Mouse (Mus musculus): ENCODE measurements around the gene Add1. TPM values are rescaled to one million over a fixed set of nuclear protein-coding genes. Genes with fewer than 3 reads are reported as not detected.
"Not testable (repeated sequence)": the region's sequence is repeated elsewhere in the genome, so short reads cannot be mapped to it uniquely, and the experiment has no call there.

Gene Add1
- total and polyA plus RNA-seq, 2 experiments from 2014 or later, result 166 to 301 TPM

DNA sequence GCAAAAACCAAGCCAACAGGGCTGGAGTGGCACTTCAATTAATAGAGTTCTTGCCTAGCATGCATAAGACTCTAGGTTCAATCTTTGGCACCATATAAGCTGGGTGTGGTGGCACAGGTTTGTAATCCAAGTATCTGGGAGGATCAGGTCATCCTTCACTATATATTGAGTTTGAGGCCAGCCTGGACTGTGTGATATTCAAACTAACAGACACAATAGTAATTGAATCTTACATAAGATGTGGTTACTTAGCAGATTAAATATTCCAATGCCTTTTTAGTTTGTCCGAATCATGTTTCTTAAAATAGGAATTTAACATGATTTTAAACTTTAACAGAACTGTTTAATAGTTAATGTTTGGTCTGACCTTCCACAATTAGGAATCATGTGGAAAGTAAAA lies 2.8 kb downstream of the Add1 start:
- Histone ChIP-seq H3K9ac (replicated peaks; ENCODE audit: low read length, poor library complexity, severe bottlenecking) (no peak overlapping the region), H3K4me2 (ENCODE audit: low read depth, low read length, poor library complexity, severe bottlenecking) (no peak overlapping the region), H3K36me3 (ENCODE audit: insufficient read depth, low read length) (no peaks in the 10 kb centered on the region), H3K4me1 (ENCODE audit: insufficient read depth, low read length) (peaks cover 10% of the 10 kb centered on the region), H3K9me3 (ENCODE audit: low read length) (no peaks in the 10 kb centered on the region), H3K27ac (ENCODE audit: low read depth, low read length) (no peak overlapping the region), H3K4me3 (ENCODE audit: low read depth, low read length) (no peak overlapping the region), H3K27me3 (ENCODE audit: insufficient read depth, low read length) (no peaks in the 10 kb centered on the region)
- 91% methylated on average over 1 of the region's 1 CpGs for WGBS
- TF ChIP-seq CTCF (IDR thresholded peaks at IDR 0.05), result no peak
- DNase-seq (ENCODE audit: low spot score), result no peak
- no peak for ATAC-seq (ENCODE audit: low FRiP score)

DNA sequence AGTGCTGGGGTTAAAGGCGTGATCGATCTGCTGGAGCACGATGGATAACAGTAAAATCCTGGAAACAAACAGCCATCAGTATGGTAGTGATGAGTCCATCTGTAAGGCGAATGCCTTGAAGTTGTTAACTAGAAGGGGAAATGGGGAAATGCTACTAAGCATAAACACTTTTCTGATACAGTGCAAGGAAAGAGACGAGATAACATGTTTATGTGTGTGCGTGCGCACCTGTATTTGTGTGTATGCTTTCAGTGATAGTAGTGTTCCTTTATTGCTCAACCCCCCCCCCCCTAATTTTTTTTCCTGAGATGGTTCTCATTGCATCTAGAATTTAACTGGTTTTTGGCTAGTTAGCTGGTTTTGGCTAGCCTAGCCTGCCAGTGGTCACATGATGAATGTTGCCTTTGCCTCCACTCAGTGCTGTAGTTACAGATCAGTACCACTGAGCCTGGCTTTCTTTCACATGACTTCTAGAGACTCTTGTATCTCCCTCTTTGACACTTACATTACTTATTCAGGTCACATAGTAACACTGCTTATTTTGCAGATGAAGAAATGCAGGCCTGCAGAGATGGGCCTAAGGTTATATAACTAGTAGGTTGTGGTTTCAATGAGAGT lies 4.7 kb downstream of the Add1 start:
- H3K36me3 ChIP-seq (ENCODE audit: insufficient read depth, low read length), result no peaks in the 10 kb centered on the region
- TF ChIP-seq CTCF (IDR thresholded peaks at IDR 0.05), result no peak
- no peak overlapping the region for H3K4me2 ChIP-seq (ENCODE audit: low read depth, low read length, poor library complexity, severe bottlenecking)
- WGBS, result 98% methylated on average over 7 of the region's 7 CpGs
- H3K27ac ChIP-seq (ENCODE audit: low read depth, low read length), result no peak overlapping the region
- peaks cover 10% of the 10 kb centered on the region for H3K4me1 ChIP-seq (ENCODE audit: insufficient read depth, low read length)
- H3K27me3 ChIP-seq (ENCODE audit: insufficient read depth, low read length), result no peaks in the 10 kb centered on the region
- no peak overlapping the region for H3K4me3 ChIP-seq (ENCODE audit: low read depth, low read length)
- no peak overlapping the region for H3K9ac ChIP-seq (replicated peaks; ENCODE audit: low read length, poor library complexity, severe bottlenecking)
- H3K9me3 ChIP-seq (ENCODE audit: low read length), result no peaks in the 10 kb centered on the region
- DNase-seq (ENCODE audit: low spot score), result no peak
- ATAC-seq (ENCODE audit: low FRiP score), result no peak

DNA sequence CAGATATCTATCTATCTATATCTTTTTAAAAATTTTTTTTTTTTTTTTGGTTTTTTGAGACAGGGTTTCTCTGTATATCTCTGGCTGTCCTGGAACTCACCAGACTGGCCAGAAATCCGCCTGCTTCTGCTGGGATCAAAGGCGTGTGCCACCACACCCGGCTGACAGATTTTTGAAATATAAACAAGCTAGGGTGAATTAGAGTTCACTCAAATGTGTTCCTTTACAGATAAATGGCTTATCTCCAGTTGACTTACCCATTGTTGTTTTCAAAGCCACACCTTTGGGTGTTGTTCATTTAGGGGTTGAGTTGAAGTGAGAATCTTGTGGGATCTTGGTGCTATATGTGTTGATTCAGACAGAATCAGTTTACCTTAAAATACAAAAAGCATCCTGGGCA lies 5.9 kb downstream of the Add1 start:
- Histone ChIP-seq H3K4me1 (ENCODE audit: insufficient read depth, low read length) (peaks cover 10% of the 10 kb centered on the region), H3K36me3 (ENCODE audit: insufficient read depth, low read length) (no peaks in the 10 kb centered on the region), H3K4me2 (ENCODE audit: low read depth, low read length, poor library complexity, severe bottlenecking) (no peak overlapping the region), H3K9ac (replicated peaks; ENCODE audit: low read length, poor library complexity, severe bottlenecking) (no peak overlapping the region), H3K4me3 (ENCODE audit: low read depth, low read length) (no peak overlapping the region), H3K27me3 (ENCODE audit: insufficient read depth, low read length) (no peaks in the 10 kb centered on the region), H3K9me3 (ENCODE audit: low read length) (no peaks in the 10 kb centered on the region), H3K27ac (ENCODE audit: low read depth, low read length) (no peak overlapping the region)
- ATAC-seq (ENCODE audit: low FRiP score), result no peak
- TF ChIP-seq CTCF (IDR thresholded peaks at IDR 0.05), result no peak
- no peak for DNase-seq (ENCODE audit: low spot score)
- WGBS, result 93% methylated on average over 3 of the region's 3 CpGs

DNA sequence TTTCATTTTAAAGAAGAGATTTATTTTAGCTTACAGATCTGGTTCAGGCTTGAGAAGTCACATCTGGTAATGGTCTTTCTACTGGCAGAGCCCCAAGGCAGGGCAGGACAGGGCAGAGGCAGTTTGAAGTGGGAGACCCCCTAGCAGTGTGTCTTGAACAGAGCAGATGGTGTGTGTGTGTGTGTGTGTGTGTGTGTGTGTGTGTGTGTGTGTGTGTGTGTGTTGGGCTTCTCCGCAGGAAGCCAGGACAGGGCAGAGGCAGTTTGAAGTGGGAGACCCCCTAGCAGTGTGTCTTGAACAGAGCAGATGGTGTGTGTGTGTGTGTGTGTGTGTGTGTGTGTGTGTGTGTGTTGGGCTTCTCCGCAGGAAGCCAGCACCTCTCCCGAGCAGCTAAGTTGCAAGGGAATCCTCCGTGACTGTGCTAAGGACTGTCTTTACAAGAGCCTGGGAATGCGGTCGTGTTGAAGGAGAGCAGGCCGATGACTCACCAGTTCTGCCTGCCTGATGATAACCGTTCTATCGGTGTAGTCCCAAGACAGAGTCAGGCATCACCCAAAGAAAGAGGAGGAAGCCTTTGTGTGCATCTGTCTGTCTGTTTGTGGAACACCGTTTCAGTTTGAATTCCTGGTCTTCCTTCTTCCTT lies 8.3 kb downstream of the Add1 start:
- H3K9ac ChIP-seq (replicated peaks; ENCODE audit: low read length, poor library complexity, severe bottlenecking); H3K36me3 ChIP-seq (ENCODE audit: insufficient read depth, low read length); H3K27me3 ChIP-seq (ENCODE audit: insufficient read depth, low read length); H3K9me3 ChIP-seq (ENCODE audit: low read length); H3K27ac ChIP-seq (ENCODE audit: low read depth, low read length); H3K4me3 ChIP-seq (ENCODE audit: low read depth, low read length); H3K4me2 ChIP-seq (ENCODE audit: low read depth, low read length, poor library complexity, severe bottlenecking); H3K4me1 ChIP-seq (ENCODE audit: insufficient read depth, low read length): not testable (repeated sequence)
- whole genome bisulfite sequencing, result 40% methylated on average over 9 of the region's 10 CpGs
- DNase-seq (ENCODE audit: low spot score) (peak; percentile 46), ATAC-seq (ENCODE audit: low FRiP score) (peak; percentile 41; the same call in 1 of the 2 replicates)

DNA sequence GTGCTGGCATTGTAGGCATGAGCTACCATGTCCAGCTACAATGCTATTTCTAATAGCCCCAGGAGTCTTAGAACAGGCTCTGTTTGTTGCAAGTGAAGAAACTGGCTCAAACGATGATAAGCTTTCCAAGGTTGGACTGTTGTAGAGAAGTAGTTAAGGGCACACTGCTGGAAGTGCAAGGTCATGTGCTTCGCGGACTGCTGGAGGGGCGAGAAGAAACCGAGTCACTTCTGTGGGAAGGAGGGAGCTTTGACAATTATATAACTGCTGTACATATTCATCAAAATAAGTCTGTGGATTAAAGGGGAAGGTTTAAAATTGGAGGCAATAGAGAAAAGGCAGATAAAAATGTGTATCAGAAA lies 8.8 kb downstream of the Add1 start:
- no peak overlapping the region for H3K4me2 ChIP-seq (ENCODE audit: low read depth, low read length, poor library complexity, severe bottlenecking)
- no peaks in the 10 kb centered on the region for H3K9me3 ChIP-seq (ENCODE audit: low read length)
- no peak for ATAC-seq (ENCODE audit: low FRiP score)
- H3K27ac ChIP-seq (ENCODE audit: low read depth, low read length), result no peak overlapping the region
- DNase-seq (ENCODE audit: low spot score), result no peak
- H3K36me3 ChIP-seq (ENCODE audit: insufficient read depth, low read length), result no peaks in the 10 kb centered on the region
- 80% methylated on average over 5 of the region's 5 CpGs for WGBS
- TF ChIP-seq CTCF (IDR thresholded peaks at IDR 0.05), result no peak
- H3K27me3 ChIP-seq (ENCODE audit: insufficient read depth, low read length), result no peaks in the 10 kb centered on the region
- no peak overlapping the region for H3K4me3 ChIP-seq (ENCODE audit: low read depth, low read length)
- H3K4me1 ChIP-seq (ENCODE audit: insufficient read depth, low read length), result no peaks in the 10 kb centered on the region
- no peak overlapping the region for H3K9ac ChIP-seq (replicated peaks; ENCODE audit: low read length, poor library complexity, severe bottlenecking)

DNA sequence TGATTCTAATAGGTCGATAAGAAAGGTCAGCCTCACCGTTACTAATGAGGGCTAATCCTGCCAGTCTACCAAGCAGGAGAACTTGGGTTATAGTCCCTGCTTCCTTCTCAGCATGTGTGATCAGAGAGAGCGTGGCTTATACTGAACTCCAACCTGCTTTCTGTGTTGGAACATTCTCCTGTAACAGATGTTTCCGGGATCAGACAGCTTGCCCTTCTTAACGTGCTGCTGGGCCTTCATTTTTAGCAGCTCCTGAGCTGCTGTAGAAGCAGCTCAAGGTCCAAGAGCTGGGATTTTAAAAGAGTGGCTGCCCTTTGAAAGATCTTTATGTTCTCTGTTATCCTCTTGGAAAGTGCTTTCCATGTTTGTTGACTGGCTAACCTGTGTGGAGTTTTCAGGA lies 11.8 kb downstream of the Add1 start:
- Histone ChIP-seq H3K9ac (replicated peaks; ENCODE audit: low read length, poor library complexity, severe bottlenecking) (no peak overlapping the region), H3K27me3 (ENCODE audit: insufficient read depth, low read length) (no peaks in the 10 kb centered on the region), H3K36me3 (ENCODE audit: insufficient read depth, low read length) (no peaks in the 10 kb centered on the region), H3K4me2 (ENCODE audit: low read depth, low read length, poor library complexity, severe bottlenecking) (no peak overlapping the region), H3K4me1 (ENCODE audit: insufficient read depth, low read length) (no peaks in the 10 kb centered on the region), H3K27ac (ENCODE audit: low read depth, low read length) (no peak overlapping the region), H3K4me3 (ENCODE audit: low read depth, low read length) (no peak overlapping the region), H3K9me3 (ENCODE audit: low read length) (no peaks in the 10 kb centered on the region)
- ATAC-seq (ENCODE audit: low FRiP score) (no peak), DNase-seq (ENCODE audit: low spot score) (no peak)
- 66% methylated on average over 5 of the region's 5 CpGs for WGBS
- no peak for TF ChIP-seq CTCF (IDR thresholded peaks at IDR 0.05)

Data from midbrain, postnatal 0 days (tissue).